Mouse (Mus musculus): ENCODE measurements at regions not wholly inside any gene's neighbourhood (a gene's known extent, or its start where the extent isn't known, plus 50 kb on each side); places are given as distances from the start of the nearest gene placed in this dataset.
"Not testable (repeated sequence)": the region's sequence is repeated elsewhere in the genome, so short reads cannot be mapped to it uniquely, and the experiment has no call there.

DNA sequence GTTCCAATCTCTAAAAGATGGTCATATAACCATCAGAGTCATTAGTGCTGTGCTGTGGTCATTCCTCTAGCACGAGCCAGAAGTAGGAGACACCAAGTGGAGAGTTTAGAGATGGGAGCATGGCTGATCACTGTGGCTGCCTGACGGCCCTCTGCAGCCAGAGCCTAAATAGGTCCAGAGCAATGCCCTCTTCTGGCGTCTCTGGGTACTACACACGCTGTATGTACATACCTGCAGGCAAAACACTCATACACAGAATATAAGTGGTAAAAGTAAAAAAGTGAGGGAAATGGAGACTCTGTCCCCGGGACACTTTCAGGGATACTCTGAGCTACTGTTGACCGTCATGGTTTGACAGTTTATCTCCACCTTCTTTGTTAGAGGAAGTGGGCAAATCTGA lies 91.4 kb downstream of the Gm21738 start:
- no peak for ATAC-seq (replicated peaks; ENCODE audit: insufficient number of reproducible peaks, low FRiP score, low TSS enrichment, low read depth)
- Histone ChIP-seq H3K36me3 (replicated peaks; ENCODE audit: control insufficient read depth, insufficient read depth, low read depth, low read length) (no peaks in the 10 kb centered on the region; the same call in 1 of the 2 replicates), H3K4me2 (ENCODE audit: low read depth, low read length) (no peak overlapping the region), H3K4me3 (ENCODE audit: low read depth, low read length) (no peak overlapping the region), H3K9me3 (replicated peaks; ENCODE audit: control insufficient read depth, low read length) (peaks cover 5% of the 10 kb centered on the region), H3K27ac (replicated peaks; ENCODE audit: low read depth, low read length) (no peak overlapping the region), H3K27me3 (ENCODE audit: control insufficient read depth, insufficient read depth, low read length) (no peaks in the 10 kb centered on the region), H3K4me1 (ENCODE audit: control insufficient read depth, insufficient read depth, low read length) (no peaks in the 10 kb centered on the region), H3K9ac (replicated peaks; ENCODE audit: low read length) (no peak overlapping the region)
- WGBS: 91% methylated on average over 6 of the region's 6 CpGs
- no peak for DNase-seq (ENCODE audit: low spot score)

DNA sequence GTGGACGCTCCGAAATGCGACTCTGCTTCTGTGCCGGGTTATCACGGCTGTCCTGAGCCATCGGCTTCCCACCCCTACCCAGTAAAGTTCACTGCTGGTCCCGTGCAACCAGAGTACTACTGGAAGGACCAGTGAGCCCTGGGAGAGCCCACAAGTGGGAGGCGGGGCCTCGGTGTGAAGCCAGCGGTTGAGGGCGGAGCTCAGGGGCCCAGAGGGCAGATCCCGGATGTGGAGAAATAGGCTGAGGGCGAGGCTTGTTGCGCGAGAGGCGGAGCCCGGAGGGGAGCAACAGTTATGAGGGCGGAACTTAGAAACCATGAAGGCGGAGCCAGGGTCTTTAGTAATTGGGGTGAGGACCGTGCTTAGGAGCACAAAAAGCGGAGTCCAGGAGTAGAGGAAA lies 107.1 kb downstream of the Gm21738 start:
- Histone ChIP-seq H3K9ac (replicated peaks; ENCODE audit: low read length) (no peak overlapping the region), H3K9me3 (replicated peaks; ENCODE audit: control insufficient read depth, low read length) (peaks cover 2% of the 10 kb centered on the region), H3K36me3 (replicated peaks; ENCODE audit: control insufficient read depth, insufficient read depth, low read depth, low read length) (no peaks in the 10 kb centered on the region), H3K4me2 (ENCODE audit: low read depth, low read length) (no peak overlapping the region), H3K4me3 (ENCODE audit: low read depth, low read length) (no peak overlapping the region), H3K4me1 (ENCODE audit: control insufficient read depth, insufficient read depth, low read length) (no peaks in the 10 kb centered on the region), H3K27ac (replicated peaks; ENCODE audit: low read depth, low read length) (no peak overlapping the region), H3K27me3 (ENCODE audit: control insufficient read depth, insufficient read depth, low read length) (no peaks in the 10 kb centered on the region)
- DNase-seq (ENCODE audit: low spot score) (no peak), ATAC-seq (replicated peaks; ENCODE audit: insufficient number of reproducible peaks, low FRiP score, low TSS enrichment, low read depth) (no peak)
- 76% methylated on average over 21 of the region's 21 CpGs for WGBS

DNA sequence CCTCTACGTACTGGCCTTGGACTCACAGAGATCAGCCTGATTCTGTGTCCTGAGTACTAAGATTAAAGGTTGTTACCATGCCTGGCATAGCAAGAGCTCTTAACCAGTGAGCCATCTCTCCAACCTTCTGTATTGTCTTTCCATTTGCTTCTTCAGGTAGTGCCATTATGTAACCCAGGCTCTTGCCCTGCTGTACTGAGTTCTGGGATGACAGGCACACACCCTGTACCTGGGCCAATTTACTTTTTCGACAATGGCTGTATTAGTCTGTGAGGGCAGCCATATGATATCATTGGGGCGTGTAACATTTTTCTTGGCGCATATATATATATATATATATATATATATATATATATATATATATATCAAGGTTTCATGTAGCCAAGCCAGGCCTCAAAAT lies 115.9 kb downstream of the Gm21738 start:
- not testable (repeated sequence) for H3K9ac ChIP-seq (replicated peaks; ENCODE audit: low read length); H3K4me3 ChIP-seq (ENCODE audit: low read depth, low read length); H3K4me2 ChIP-seq (ENCODE audit: low read depth, low read length); H3K36me3 ChIP-seq (replicated peaks; ENCODE audit: control insufficient read depth, insufficient read depth, low read depth, low read length); H3K9me3 ChIP-seq (replicated peaks; ENCODE audit: control insufficient read depth, low read length); H3K4me1 ChIP-seq (ENCODE audit: control insufficient read depth, insufficient read depth, low read length); DNase-seq (ENCODE audit: low spot score); H3K27me3 ChIP-seq (ENCODE audit: control insufficient read depth, insufficient read depth, low read length); H3K27ac ChIP-seq (replicated peaks; ENCODE audit: low read depth, low read length)
- 57% methylated on average over 4 of the region's 4 CpGs for WGBS
- ATAC-seq (replicated peaks; ENCODE audit: insufficient number of reproducible peaks, low FRiP score, low TSS enrichment, low read depth): peak; percentile 44; the same call in 1 of the 2 replicates

DNA sequence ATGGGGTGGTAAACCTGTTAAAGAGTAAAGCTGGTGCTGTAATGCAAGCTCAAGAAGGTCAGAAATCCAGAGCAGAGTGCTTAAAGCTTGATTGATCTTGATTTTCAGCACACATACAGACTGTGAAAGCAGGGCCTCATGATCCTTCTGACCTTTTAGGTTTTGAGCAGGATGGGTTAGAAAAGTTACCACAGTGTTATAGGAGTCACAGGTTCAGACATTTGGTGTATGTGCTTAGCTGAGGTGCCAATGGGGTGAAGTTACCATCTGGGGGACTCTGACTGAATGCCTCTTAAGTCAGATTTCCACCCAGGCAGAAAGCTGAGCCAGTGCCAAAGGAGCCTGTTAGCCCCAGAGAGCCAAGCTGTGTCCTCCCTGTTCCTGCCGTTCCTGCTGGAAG lies 139.6 kb downstream of the Gm21738 start:
- Histone ChIP-seq H3K27ac (replicated peaks; ENCODE audit: low read depth, low read length) (no peak overlapping the region), H3K4me2 (ENCODE audit: low read depth, low read length) (no peak overlapping the region), H3K4me3 (ENCODE audit: low read depth, low read length) (no peak overlapping the region), H3K4me1 (ENCODE audit: control insufficient read depth, insufficient read depth, low read length) (no peaks in the 10 kb centered on the region), H3K9ac (replicated peaks; ENCODE audit: low read length) (no peak overlapping the region), H3K36me3 (replicated peaks; ENCODE audit: control insufficient read depth, insufficient read depth, low read depth, low read length) (no peaks in the 10 kb centered on the region), H3K27me3 (ENCODE audit: control insufficient read depth, insufficient read depth, low read length) (no peaks in the 10 kb centered on the region), H3K9me3 (replicated peaks; ENCODE audit: control insufficient read depth, low read length) (no peaks in the 10 kb centered on the region; the same call in 1 of the 2 replicates)
- DNase-seq (ENCODE audit: low spot score): no peak
- no peak for ATAC-seq (replicated peaks; ENCODE audit: insufficient number of reproducible peaks, low FRiP score, low TSS enrichment, low read depth)
- 94% methylated on average over 1 of the region's 1 CpGs for WGBS

DNA sequence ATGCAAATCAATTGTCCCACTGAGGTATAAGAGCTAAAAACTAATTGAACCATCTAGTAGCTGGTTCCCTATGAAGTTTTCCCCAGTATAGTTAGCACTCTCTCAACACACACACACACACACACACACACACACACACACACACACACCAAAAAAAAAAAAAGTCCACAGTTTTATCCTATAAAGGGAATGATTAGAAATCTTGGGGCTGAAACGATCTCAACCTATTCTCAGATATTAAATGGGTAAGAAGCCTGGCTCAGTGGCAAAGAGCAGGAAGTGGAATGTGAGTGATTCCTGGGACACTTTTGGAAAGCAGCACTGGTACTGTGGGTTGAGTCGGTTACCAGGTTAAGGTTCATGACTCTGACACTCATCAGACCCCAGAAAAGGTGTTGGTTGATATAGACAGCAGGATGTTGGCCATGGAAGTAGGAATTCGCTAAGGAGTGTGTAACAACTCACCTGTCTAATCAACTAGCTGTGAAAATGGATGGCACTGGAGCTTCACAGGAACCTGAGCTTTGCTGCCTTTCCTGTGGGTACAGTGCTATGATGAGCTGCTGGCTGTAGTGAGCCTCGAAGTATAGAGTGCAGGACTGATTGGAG lies 140.8 kb downstream of the Gm21738 start:
- H3K27me3 ChIP-seq (ENCODE audit: control insufficient read depth, insufficient read depth, low read length): no peaks in the 10 kb centered on the region
- no peaks in the 10 kb centered on the region; the same call in 1 of the 2 replicates for H3K9me3 ChIP-seq (replicated peaks; ENCODE audit: control insufficient read depth, low read length)
- no peaks in the 10 kb centered on the region for H3K36me3 ChIP-seq (replicated peaks; ENCODE audit: control insufficient read depth, insufficient read depth, low read depth, low read length)
- 63% methylated on average over 4 of the region's 4 CpGs for WGBS
- H3K4me2 ChIP-seq (ENCODE audit: low read depth, low read length): no peak overlapping the region
- H3K9ac ChIP-seq (replicated peaks; ENCODE audit: low read length): no peak overlapping the region
- peak; percentile 96 for DNase-seq (ENCODE audit: low spot score)
- no peak overlapping the region for H3K4me3 ChIP-seq (ENCODE audit: low read depth, low read length)
- no peaks in the 10 kb centered on the region for H3K4me1 ChIP-seq (ENCODE audit: control insufficient read depth, insufficient read depth, low read length)
- no peak overlapping the region for H3K27ac ChIP-seq (replicated peaks; ENCODE audit: low read depth, low read length)
- peak; percentile 86 for ATAC-seq (replicated peaks; ENCODE audit: insufficient number of reproducible peaks, low FRiP score, low TSS enrichment, low read depth)
